Mouse (Mus musculus) thymus, adult 2 months (tissue): ENCODE results near the gene P4ha2.

Experiments
- CTCF ChIP-seq: fragments of 200-500 bp; IDR thresholded peaks from 2 replicates; pipeline ENCODE4 v1.5.1; 2012; ENCODE audit warnings: mild to moderate bottlenecking, control low read depth, low read length, moderate library complexity, borderline replicate concordance; ENCODE audit not compliant: control insufficient read depth, poor library complexity, insufficient read depth; ENCODE audit errors: extremely low read depth
- POLR2A ChIP-seq: fragments of 200-500 bp; IDR thresholded peaks from 2 replicates; pipeline ENCODE4 v1.6.1; 2012; ENCODE audit warnings: mild to moderate bottlenecking, low read length, control low read depth, moderate library complexity; ENCODE audit not compliant: control insufficient read depth, poor library complexity, insufficient read depth; ENCODE audit errors: extremely low read depth

DNA sequence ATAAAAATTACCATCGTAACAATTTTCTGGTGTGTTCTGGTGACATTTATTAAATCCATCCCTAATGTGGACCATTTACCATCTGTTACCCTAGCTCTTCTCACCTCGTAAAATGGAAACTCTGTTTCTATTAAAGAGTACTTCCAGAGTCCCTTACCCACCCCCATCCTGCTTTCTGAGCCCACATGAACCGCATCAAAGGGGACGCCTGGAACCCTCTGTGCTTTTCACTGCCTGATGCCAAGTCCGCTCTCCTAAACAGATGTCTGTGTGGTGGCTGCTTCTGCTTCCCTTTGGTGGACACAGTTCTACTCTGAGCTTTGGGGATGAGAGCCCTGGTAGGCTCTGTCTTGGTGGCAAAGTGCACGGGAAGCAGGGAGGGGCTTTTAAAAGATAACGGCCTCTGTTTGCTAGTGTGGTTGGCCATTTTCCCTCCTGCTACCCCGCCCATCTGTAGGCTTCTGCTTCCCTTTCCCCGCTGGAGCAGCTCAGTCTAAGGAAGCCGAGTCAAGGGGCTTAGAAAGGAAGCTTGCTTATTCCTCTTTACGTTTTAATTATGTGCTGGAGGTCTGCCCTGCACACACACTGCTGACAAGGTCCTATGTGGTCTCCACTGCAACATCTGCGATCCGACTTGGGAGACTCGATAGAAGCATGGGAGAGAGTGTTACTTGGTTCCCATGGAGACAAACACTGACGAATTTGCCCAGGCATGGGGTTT is 26.9 kb downstream of the P4ha2 start:
- TF ChIP-seq POLR2A (no peak), CTCF (no peak)
